In the genomic region with DNA sequence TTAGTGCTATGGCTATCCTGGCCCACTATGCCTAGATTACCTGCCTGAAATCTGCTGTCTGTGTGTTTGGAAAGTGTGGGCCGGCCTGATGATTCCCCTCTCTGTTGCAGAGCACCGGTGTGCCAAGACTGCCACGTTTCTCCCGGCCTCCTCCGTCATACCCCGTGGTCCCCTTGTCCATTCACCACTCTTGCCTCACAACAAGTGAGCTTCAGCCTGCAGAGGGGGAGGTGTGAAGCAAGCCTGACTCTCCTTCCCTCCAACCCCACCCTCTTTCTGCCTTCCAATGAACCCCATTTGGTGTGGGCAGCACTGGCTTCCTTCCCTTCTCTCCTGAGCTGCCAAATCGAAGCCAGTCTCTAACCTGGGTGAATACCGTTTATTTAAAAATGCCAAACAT, we compare ENCODE assay signal across 25 mouse cellular contexts.
DNase-seq lines count a peak whose midpoint lies in the region; ATAC-seq and TF ChIP-seq lines count a peak whose summit lies in the region.
"Had no signal": no experiment of that assay in that cellular context is flagged by ENCODE, and none has a peak within 500 bp of the region (broad histone marks: within the 10 kb centered on the region; RNA-seq: fewer than 3 reads in every experiment).

No protein-coding gene starts in this region.

- no peaks in the 10 kb centered on the region for H3K9me3 ChIP-seq in heart, embryonic 10.5 days
- H3K9me3 ChIP-seq in lung, postnatal 0 days (ENCODE audit: low read length), result no peaks in the 10 kb centered on the region
- no peaks in the 10 kb centered on the region for H3K9me3 ChIP-seq in stomach, postnatal 0 days (ENCODE audit: control insufficient read depth, low read length)
- H3K9me3 ChIP-seq: embryonic facial prominence, embryonic 10.5 days; embryonic facial prominence, embryonic 12.5 days; forebrain, embryonic 13.5 days; forebrain, embryonic 15.5 days; G1E had no signal

- 0 out of 2 replicates have a peak overlapping the region, but pooled peaks have one; percentile 16 for H3K27ac ChIP-seq in heart, embryonic 10.5 days
- H3K27ac ChIP-seq in lung, postnatal 0 days (ENCODE audit: low read length), result no peak overlapping the region
- no peak overlapping the region for H3K27ac ChIP-seq in stomach, postnatal 0 days (replicated peaks)
- H3K27ac ChIP-seq: embryonic facial prominence, embryonic 10.5 days; embryonic facial prominence, embryonic 12.5 days; forebrain, embryonic 13.5 days; forebrain, embryonic 15.5 days had no signal

- H3K36me3 ChIP-seq in heart, embryonic 10.5 days, result no peaks in the 10 kb centered on the region
- no peaks in the 10 kb centered on the region for H3K36me3 ChIP-seq in lung, postnatal 0 days (ENCODE audit: insufficient read depth, low read length)
- no peaks in the 10 kb centered on the region for H3K36me3 ChIP-seq in stomach, postnatal 0 days (ENCODE audit: control insufficient read depth, insufficient read depth, low read length)
- H3K36me3 ChIP-seq: embryonic facial prominence, embryonic 10.5 days; embryonic facial prominence, embryonic 12.5 days; forebrain, embryonic 15.5 days; G1E had no signal

- H3K4me2 ChIP-seq in lung, postnatal 0 days (replicated peaks; ENCODE audit: low read depth, low read length), result no peak overlapping the region
- H3K4me2 ChIP-seq in stomach, postnatal 0 days (replicated peaks; ENCODE audit: low read depth), result no peak overlapping the region
- H3K4me2 ChIP-seq: embryonic facial prominence, embryonic 12.5 days; forebrain, embryonic 13.5 days; forebrain, embryonic 15.5 days had no signal

- no peak for TF ChIP-seq CTCF in lung, postnatal 0 days (IDR thresholded peaks at IDR 0.05)
- TF ChIP-seq CTCF in stomach, postnatal 0 days (IDR thresholded peaks at IDR 0.05; ENCODE audit: low read depth), result no peak

- peaks cover 5% of the 10 kb centered on the region; the same call in 1 of the 2 replicates for H3K4me1 ChIP-seq in heart, embryonic 10.5 days
- 0 out of 2 replicates have a peak, but pooled peaks cover 7% of the 10 kb centered on the region for H3K4me1 ChIP-seq in lung, postnatal 0 days (ENCODE audit: insufficient read depth, low read depth, low read length)
- no peaks in the 10 kb centered on the region for H3K4me1 ChIP-seq in stomach, postnatal 0 days (replicated peaks; ENCODE audit: control insufficient read depth, insufficient read depth)
- H3K4me1 ChIP-seq: forebrain, embryonic 13.5 days; forebrain, embryonic 15.5 days had no signal

- H3K27me3 ChIP-seq in heart, embryonic 10.5 days (ENCODE audit: insufficient read depth, poor library complexity, severe bottlenecking), result peaks cover 7% of the 10 kb centered on the region
- H3K27me3 ChIP-seq in lung, postnatal 0 days (replicated peaks; ENCODE audit: insufficient read depth, low read length), result no peaks in the 10 kb centered on the region
- H3K27me3 ChIP-seq in stomach, postnatal 0 days (ENCODE audit: control insufficient read depth, insufficient read depth, low read length), result no peaks in the 10 kb centered on the region
- H3K27me3 ChIP-seq: CH12.LX; embryonic facial prominence, embryonic 12.5 days; forebrain, embryonic 13.5 days; forebrain, embryonic 15.5 days; Patski had no signal

- intact Hi-C loops in heart, postnatal 25 days (cut with DNase I), result no loop called here

- no peak for TF ChIP-seq EP300 in lung, postnatal 0 days (IDR thresholded peaks at IDR 0.05)
- no peak for TF ChIP-seq EP300 in stomach, postnatal 0 days (optimal IDR thresholded peaks at IDR 0.05)

- H3K4me3 ChIP-seq in heart, embryonic 10.5 days, result no peak overlapping the region
- H3K4me3 ChIP-seq in lung, postnatal 0 days (ENCODE audit: low read depth, low read length), result no peak overlapping the region
- H3K4me3 ChIP-seq in stomach, postnatal 0 days (ENCODE audit: low read depth, low read length), result no peak overlapping the region
- H3K4me3 ChIP-seq: embryonic facial prominence, embryonic 10.5 days; embryonic facial prominence, embryonic 12.5 days; forebrain, embryonic 13.5 days; forebrain, embryonic 15.5 days had no signal

- peak; percentile 20 to 23 for DNase-seq in cerebellum, postnatal 10 days
- no peak for DNase-seq in cerebellum, postnatal 25 days
- no peak for DNase-seq in heart, embryonic 10.5 days (ENCODE audit: low spot score)
- no peak for DNase-seq in heart, postnatal 25 days (ENCODE audit: low spot score)
- DNase-seq in lung, postnatal 0 days (ENCODE audit: low spot score), result peak; percentile 61
- DNase-seq in lung, postnatal 14 days, result no peak
- no peak for DNase-seq in stomach, postnatal 0 days (ENCODE audit: low spot score)
- DNase-seq in left cerebral cortex, adult 9 months (ENCODE audit: low spot score in 2 of 2), result no peak
- DNase-seq: adrenal gland, adult 8-10 months; adrenal gland, postnatal 14 days; adrenal gland, postnatal 36 days; B cell, adult 2 months; cerebellum, adult 11-12 months; cerebellum, adult 8-10 months; cerebellum, adult 9-11 months; forebrain, postnatal 0 days had no signal

- H3K9ac ChIP-seq in lung, postnatal 0 days (replicated peaks; ENCODE audit: low read depth), result no peak overlapping the region
- no peak overlapping the region for H3K9ac ChIP-seq in stomach, postnatal 0 days (ENCODE audit: low read length)
- H3K9ac ChIP-seq: embryonic facial prominence, embryonic 12.5 days; forebrain, embryonic 13.5 days; forebrain, embryonic 15.5 days; forebrain, postnatal 0 days had no signal

- WGBS in heart, embryonic 10.5 days, result 61% methylated on average over 8 of the region's 8 CpGs
- 43% methylated on average over 8 of the region's 8 CpGs for WGBS in lung, postnatal 0 days
- WGBS in stomach, postnatal 0 days, result 59% methylated on average over 8 of the region's 8 CpGs

- peak; percentile 68 for ATAC-seq in lung, postnatal 0 days
- ATAC-seq in stomach, postnatal 0 days (ENCODE audit: low FRiP score, low TSS enrichment), result 0 out of 2 replicates have a peak, but pooled peaks have one; percentile 24
- ATAC-seq: activated CD4-positive, CD25-positive, alpha-beta regulatory T cell, adult 4 months; CD4-positive, CD25-positive, alpha-beta regulatory T cell, adult 4 months; forebrain, embryonic 13.5 days; forebrain, embryonic 15.5 days; forebrain, postnatal 0 days; Patski had no signal

Comparison
In these comparisons a context has a peak if more than half of its experiments do, and no peak if none do; other contexts are left out.
1. DNase-seq: peak in cerebellum, postnatal 10 days (2 of 2) and lung, postnatal 0 days (single experiment); none in cerebellum, postnatal 25 days (0 of 2), heart, embryonic 10.5 days (single experiment), heart, postnatal 25 days (single experiment), lung, postnatal 14 days (single experiment), stomach, postnatal 0 days (single experiment) and left cerebral cortex, adult 9 months (0 of 2).